Mouse (Mus musculus) embryonic facial prominence, embryonic 13.5 days (tissue): ENCODE results near the gene Alpl. TPM values are rescaled to one million over a fixed set of nuclear protein-coding genes. Genes with fewer than 3 reads are reported as not detected.

ENCODE experiments used
- ATAC-seq: fragments of 200-750 bp; cut with Nextera tagmentation; 2 replicates; pipeline ENCODE4 v1.8.0; 2017; ENCODE audit warnings: low read depth; ENCODE audit not compliant: insufficient number of reproducible peaks, insufficient read depth, low FRiP score, low TSS enrichment
- H3K27ac ChIP-seq: fragments of 300-500 bp; sonication (generic); 2 replicates; pipeline ENCODE4 v1.5.1; 2015; ENCODE audit warnings: moderate library complexity, mild to moderate bottlenecking, inconsistent platforms
- H3K27me3 ChIP-seq: fragments of 300-500 bp; sonication (generic); 2 replicates; pipeline ENCODE4 v1.6.1; 2015; ENCODE audit warnings: mild to moderate bottlenecking, inconsistent platforms
- H3K36me3 ChIP-seq: fragments of 300-500 bp; sonication (generic); 2 replicates; pipeline ENCODE4 v1.6.1; 2015; ENCODE audit warnings: mild to moderate bottlenecking, inconsistent platforms
- H3K4me1 ChIP-seq: fragments of 300-500 bp; sonication (generic); 2 replicates; pipeline ENCODE4 v1.6.1; 2015; ENCODE audit warnings: inconsistent platforms
- H3K4me2 ChIP-seq: fragments of 300-500 bp; sonication (generic); 2 replicates; pipeline ENCODE4 v1.6.1; 2015; ENCODE audit warnings: moderate library complexity, mild to moderate bottlenecking, inconsistent platforms
- H3K4me3 ChIP-seq: fragments of 300-500 bp; sonication (generic); 2 replicates; pipeline ENCODE4 v1.5.1; 2015; ENCODE audit warnings: mild to moderate bottlenecking, inconsistent platforms
- H3K9ac ChIP-seq: fragments of 300-500 bp; sonication (generic); 2 replicates; pipeline ENCODE4 v1.6.1; 2015; ENCODE audit warnings: mild to moderate bottlenecking, inconsistent platforms
- H3K9me3 ChIP-seq: fragments of 300-500 bp; sonication (generic); 2 replicates; pipeline ENCODE4 v1.6.1; 2016; ENCODE audit warnings: inconsistent platforms
- WGBS: fragments of 180-500 bp; shearing (Covaris S2); methylation state at CpG from one replicate; pipeline ENCODE4 v1.1.7; 2015; ENCODE audit warnings: mixed read lengths; 5-methylcytosine and 5-hydroxymethylcytosine counted together
- polyA plus RNA-seq: library from polyadenylated mRNA; unstranded; fragments of >200 nt; fragmentation: Nextera tagmentation; extraction: Ambion mirVana; gene quantifications from 2 replicates; pipeline ENCODE4 v1.2.1, GENCODE M21; 2015

Alpl gene
- polyA plus RNA-seq = 110 and 122 TPM in 2 replicates

DNA sequence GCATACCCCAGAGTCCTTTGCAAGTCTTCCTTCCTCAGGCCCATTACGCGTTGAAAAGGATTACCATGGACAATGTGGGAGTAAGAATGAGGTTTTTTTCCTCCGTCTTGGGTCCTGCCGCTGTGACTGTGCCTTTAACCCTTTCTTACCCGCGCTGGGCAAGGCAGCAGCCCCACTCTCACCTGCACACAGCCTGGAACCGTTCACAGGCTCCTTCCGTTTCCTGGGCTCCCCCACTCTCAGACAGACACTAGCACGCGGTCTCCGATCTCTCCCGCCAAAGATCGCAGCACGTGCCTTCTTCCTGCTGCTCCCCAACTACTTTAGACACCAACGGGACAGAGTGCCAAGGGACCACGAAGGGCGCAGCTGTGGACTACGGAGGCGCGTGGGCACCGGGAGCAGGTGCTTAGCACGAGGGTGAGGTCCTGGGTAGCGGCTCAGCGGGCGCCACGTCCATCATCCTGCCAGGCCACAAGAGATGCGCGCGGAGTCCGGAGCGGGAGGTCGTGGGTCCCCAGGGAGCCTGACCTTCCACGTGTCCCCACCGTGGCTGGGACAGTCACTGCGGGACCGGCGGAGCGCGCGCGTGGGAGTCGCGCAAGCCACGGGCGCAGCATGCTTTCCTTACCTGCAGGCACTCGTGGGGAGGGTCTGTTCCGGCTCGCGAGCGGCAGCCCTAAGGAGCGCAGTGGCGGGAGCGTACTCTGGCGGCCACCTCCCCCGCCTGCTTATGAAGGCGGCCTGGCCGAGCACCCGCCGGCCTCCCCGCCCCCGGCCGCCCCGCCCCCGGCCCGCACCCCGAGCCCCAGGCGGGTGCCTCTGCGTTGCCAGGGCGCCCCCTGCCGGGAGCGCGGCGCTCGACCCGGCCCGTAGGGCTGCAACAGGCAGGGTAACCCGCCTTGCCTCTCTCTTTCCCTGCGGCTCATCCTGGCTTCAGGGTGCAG, at the start of gene Alpl:
Gene Alpl (minus strand): TSS at position 774 of the 947 bp plus-strand sequence.
- Histone ChIP-seq H3K9me3 (no peaks in the 10 kb centered on the region), H3K36me3 (no peaks in the 10 kb centered on the region), H3K4me1 (peaks cover 63% of the 10 kb centered on the region), H3K27ac (peak within 1 kb of the TSS; percentile 92), H3K9ac (peak within 1 kb of the TSS; percentile 70), H3K27me3 (peaks cover 19% of the 10 kb centered on the region), H3K4me2 (peak within 1 kb of the TSS; percentile 87), H3K4me3 (peak within 1 kb of the TSS; percentile 54)
- under 1% methylated on average over 71 of the region's 78 CpGs for WGBS
- peak; percentile 38; the same call in 1 of the 2 replicates for ATAC-seq

DNA sequence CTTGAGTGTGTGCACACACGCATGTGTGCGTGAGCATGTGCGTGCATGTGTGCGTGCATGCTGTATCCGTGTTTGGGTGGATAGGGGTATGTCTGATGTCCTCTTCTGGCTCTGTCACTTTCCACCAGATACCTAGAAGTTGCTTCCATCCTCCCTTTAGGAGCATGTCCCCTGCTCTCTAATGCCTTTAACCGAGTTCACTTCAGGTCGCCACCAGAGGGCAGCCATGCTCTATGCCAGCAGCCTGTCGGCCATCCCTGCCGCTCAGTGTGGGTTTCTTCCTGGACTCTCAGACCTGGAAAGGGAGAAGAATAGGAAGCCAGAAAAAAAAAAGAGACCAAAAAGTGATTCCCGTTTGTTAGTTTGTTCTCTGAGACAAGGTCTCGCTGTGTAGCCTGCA, 48.5 kb upstream of the Alpl start:
- H3K9ac ChIP-seq = no peak overlapping the region
- H3K4me3 ChIP-seq = no peak overlapping the region
- H3K36me3 ChIP-seq = no peaks in the 10 kb centered on the region
- ATAC-seq = no peak
- no peak overlapping the region for H3K27ac ChIP-seq
- no peaks in the 10 kb centered on the region for H3K4me1 ChIP-seq
- no peaks in the 10 kb centered on the region for H3K9me3 ChIP-seq
- 21% methylated on average over 11 of the region's 11 CpGs for WGBS
- H3K4me2 ChIP-seq = no peak overlapping the region
- H3K27me3 ChIP-seq = peaks cover 5% of the 10 kb centered on the region; the same call in 1 of the 2 replicates

DNA sequence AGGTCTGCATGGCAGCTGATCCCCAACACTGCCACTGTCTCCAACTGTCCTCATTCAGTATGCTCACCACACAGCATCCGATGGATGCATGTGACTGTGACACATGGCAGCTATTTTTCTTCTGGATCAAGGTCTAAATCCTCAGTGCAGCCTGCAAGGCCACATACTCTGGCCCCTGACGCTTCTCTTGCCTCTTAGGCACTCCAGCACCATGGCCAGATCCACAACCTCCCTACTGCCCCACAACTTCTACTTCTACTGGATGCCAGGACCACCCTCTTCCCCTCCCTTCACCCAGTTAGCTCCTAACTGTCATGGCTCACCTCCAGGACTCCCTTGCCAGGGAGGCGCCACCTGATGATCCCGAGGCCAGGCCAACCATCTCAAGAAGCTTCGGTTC, 43.3 kb upstream of the Alpl start:
- Histone ChIP-seq H3K27ac (no peak overlapping the region), H3K9ac (no peak overlapping the region), H3K9me3 (no peaks in the 10 kb centered on the region), H3K4me3 (no peak overlapping the region), H3K27me3 (peaks cover 5% of the 10 kb centered on the region; the same call in 1 of the 2 replicates), H3K4me2 (no peak overlapping the region), H3K4me1 (peaks cover 9% of the 10 kb centered on the region), H3K36me3 (no peaks in the 10 kb centered on the region)
- WGBS = 80% methylated on average over 5 of the region's 5 CpGs
- no peak for ATAC-seq

DNA sequence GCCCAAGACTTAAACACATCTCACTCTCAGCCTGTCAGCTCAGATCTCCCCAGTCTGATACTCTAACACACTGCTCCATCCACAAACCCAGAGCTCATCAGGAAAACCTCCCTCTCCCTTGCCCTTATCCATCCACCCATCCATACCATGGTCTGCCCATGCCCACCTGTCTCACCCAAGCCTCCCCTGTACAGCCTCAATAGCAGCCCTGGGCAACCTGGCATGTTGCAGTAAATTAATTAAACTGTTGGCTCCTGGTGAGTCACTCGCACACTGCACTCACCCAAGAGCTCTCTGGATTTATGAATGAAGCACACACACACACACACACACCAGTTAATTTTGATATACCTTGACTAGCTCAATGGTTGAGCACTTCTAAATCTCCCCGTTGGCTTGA, 42.6 kb upstream of the Alpl start:
- H3K27me3 ChIP-seq = peaks cover 5% of the 10 kb centered on the region; the same call in 1 of the 2 replicates
- no peaks in the 10 kb centered on the region for H3K9me3 ChIP-seq

DNA sequence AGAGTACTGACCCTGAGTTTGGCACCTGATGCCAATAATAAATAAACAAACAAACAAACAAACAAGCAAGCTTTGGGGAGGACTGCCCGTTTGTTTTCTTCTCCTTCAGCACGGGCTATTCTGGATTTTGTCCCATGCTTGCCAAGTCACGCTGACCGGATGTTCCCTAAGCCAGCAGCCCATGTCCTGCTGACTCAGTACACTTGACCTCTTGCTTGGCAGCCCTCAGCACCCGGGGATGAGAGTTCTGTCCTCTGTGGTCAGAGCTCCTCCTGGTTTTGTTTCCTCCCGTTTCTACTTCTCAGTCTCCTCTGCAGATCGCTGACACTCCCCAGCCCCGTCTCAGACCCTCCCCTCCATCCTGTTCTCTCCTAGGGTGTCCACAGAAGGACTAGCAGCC, 41.6 kb upstream of the Alpl start:
- no peak overlapping the region for H3K9ac ChIP-seq
- H3K27ac ChIP-seq = no peak overlapping the region
- 87% methylated on average over 8 of the region's 8 CpGs for WGBS
- no peak for ATAC-seq
- H3K4me3 ChIP-seq = no peak overlapping the region
- no peaks in the 10 kb centered on the region for H3K9me3 ChIP-seq
- peaks cover 9% of the 10 kb centered on the region for H3K4me1 ChIP-seq
- H3K27me3 ChIP-seq = no peaks in the 10 kb centered on the region
- H3K4me2 ChIP-seq = no peak overlapping the region
- H3K36me3 ChIP-seq = no peaks in the 10 kb centered on the region

More for the DNA sequence above, 42.6 kb upstream of the Alpl start:
- no peak overlapping the region for H3K27ac ChIP-seq
- H3K4me1 ChIP-seq = peaks cover 9% of the 10 kb centered on the region
- no peak overlapping the region for H3K4me2 ChIP-seq
- H3K9ac ChIP-seq = no peak overlapping the region
- ATAC-seq = no peak
- no peak overlapping the region for H3K4me3 ChIP-seq
- no peaks in the 10 kb centered on the region for H3K36me3 ChIP-seq
- 90% methylated on average over 2 of the region's 2 CpGs for WGBS

DNA sequence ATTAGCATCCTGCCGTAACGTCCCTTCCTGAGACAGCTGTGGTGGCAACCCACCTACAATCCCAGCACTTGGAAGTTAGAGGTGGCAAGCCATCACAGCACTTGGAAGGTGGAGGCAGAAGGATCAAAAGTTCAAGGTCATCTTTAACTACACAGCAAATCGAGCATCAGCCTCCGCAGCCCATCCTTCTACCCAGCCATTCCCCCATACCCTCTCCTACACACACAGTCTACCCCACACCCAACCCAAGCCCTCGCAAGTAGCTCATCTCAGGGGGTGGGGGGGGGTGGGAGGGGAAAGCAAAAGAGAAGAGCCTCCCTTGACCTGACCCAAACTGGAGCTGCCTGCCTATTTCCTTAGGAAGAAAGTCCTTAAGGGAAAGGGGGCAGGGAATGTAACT, 40.6 kb upstream of the Alpl start:
- H3K27me3 ChIP-seq = no peaks in the 10 kb centered on the region
- no peak overlapping the region for H3K9ac ChIP-seq
- no peak overlapping the region for H3K4me3 ChIP-seq
- no peak overlapping the region for H3K4me2 ChIP-seq
- WGBS = 90% methylated on average over 5 of the region's 5 CpGs
- no peaks in the 10 kb centered on the region for H3K9me3 ChIP-seq
- H3K27ac ChIP-seq = no peak overlapping the region
- H3K36me3 ChIP-seq = no peaks in the 10 kb centered on the region
- no peak for ATAC-seq
- H3K4me1 ChIP-seq = peaks cover 9% of the 10 kb centered on the region

DNA sequence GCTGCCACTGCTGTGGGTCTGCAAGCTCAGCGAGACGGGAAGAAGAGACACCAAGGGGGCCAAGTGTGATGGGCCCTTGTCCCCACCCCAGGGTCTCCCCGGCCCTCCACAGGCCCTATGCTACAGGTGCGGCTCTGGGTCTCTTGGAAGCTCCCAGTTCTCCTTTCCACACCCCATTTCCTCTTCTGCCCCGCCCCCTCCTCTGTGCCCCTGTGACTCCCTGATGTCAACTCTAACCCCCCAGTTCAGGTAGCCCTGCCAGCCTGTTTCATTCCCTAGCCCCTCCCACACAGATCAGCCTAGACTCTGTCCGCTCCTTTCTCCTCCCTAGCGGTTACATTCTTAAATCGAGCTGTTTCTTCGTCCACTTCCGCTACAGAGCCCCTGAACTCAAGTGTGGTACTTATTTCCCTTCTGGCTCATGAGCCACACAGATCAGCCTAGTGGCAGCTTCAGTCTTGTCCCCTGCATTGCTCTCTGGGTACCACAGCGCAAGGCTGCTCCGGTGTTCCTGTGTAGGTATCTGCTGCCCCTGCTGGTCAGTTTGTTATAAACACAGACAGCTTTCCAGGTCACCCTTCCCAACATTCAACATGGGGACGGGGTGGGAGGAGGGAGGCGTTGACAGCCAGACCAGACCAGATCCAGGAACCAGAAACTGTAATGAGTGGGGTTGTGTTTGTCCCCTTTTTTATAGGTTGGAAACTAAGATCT, 39.6 kb upstream of the Alpl start:
- ATAC-seq = peak; percentile 71; the same call in 1 of the 2 replicates
- Histone ChIP-seq H3K9ac (no peak overlapping the region), H3K4me1 (peaks cover 9% of the 10 kb centered on the region), H3K36me3 (no peaks in the 10 kb centered on the region), H3K4me3 (peak overlapping the region; percentile 15), H3K9me3 (no peaks in the 10 kb centered on the region), H3K27ac (no peak overlapping the region), H3K4me2 (peak overlapping the region; percentile 51), H3K27me3 (no peaks in the 10 kb centered on the region)
- 12% methylated on average over 14 of the region's 14 CpGs for WGBS

DNA sequence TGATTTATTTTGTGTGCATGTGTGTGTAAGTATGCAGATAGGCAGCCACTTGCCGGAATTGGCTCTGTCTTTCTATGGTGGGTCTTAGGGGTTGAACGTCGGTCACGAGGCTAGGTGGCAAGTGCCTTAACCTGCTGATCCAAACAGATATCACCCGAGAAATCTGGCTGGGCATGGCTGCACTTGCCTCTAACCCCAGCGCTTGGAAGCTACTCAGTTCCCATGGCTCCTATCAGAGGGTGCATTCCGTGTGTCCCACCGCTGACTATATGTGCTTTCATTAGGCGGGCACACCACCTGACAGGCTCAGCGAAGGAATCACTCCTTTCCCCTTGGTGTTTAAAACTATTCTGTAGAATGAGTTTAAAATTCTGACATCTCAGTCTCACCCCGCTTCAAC, 35.4 kb upstream of the Alpl start:
- no peak overlapping the region for H3K9ac ChIP-seq
- H3K36me3 ChIP-seq = no peaks in the 10 kb centered on the region
- H3K4me1 ChIP-seq = peaks cover 6% of the 10 kb centered on the region
- ATAC-seq = no peak
- peaks cover 17% of the 10 kb centered on the region for H3K27me3 ChIP-seq
- no peak overlapping the region for H3K4me3 ChIP-seq
- no peak overlapping the region for H3K27ac ChIP-seq
- 74% methylated on average over 11 of the region's 11 CpGs for WGBS
- no peaks in the 10 kb centered on the region for H3K9me3 ChIP-seq
- H3K4me2 ChIP-seq = no peak overlapping the region

DNA sequence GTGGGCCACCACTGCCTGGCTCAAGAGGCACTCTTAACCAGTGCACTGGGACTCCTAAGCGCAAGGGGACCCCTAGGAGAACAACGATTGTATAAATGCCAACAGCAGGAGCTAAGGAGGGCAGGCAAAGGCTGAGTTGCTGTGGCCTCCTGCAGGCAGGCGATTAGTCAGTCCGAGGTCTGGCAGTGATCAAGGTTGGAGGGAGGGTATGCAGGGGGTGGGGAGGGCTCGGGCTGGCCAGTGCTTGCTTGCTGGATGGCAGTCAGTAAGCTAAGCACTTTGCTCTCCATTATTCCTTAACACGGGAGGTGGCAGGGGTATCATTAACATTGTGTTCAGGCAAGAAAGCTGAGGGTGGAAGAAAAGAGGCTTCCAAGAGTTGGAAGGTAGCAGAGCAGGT, 34.2 kb upstream of the Alpl start:
- Histone ChIP-seq H3K4me1 (no peaks in the 10 kb centered on the region), H3K9ac (no peak overlapping the region), H3K36me3 (no peaks in the 10 kb centered on the region), H3K4me2 (no peak overlapping the region), H3K27me3 (peaks cover 17% of the 10 kb centered on the region), H3K27ac (no peak overlapping the region), H3K4me3 (no peak overlapping the region), H3K9me3 (no peaks in the 10 kb centered on the region)
- ATAC-seq = no peak
- WGBS = 12% methylated on average over 6 of the region's 6 CpGs

DNA sequence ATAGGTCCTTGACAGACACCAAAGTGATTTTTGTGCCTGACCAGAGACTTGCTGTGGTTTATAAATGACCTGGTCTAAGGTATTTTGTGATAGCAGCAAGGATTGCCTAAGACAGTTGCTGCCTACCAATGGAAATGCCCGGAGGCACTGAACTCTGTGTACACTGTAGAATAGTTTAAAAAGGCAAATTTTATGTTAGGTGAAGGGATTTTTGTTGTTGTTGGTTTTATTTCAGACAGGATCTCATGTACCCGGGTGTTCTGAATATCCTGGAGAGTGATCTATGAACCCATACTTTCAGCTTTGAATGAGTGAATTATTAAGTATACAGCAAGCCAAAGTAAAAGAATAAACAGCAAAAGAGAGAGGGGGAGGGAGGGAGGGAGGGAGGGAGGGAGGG, 28.7 kb upstream of the Alpl start:
- no peak overlapping the region for H3K9ac ChIP-seq
- WGBS = 82% methylated on average over 2 of the region's 2 CpGs
- ATAC-seq = no peak
- H3K27me3 ChIP-seq = peaks cover 11% of the 10 kb centered on the region
- H3K9me3 ChIP-seq = no peaks in the 10 kb centered on the region
- H3K4me1 ChIP-seq = no peaks in the 10 kb centered on the region
- H3K4me2 ChIP-seq = no peak overlapping the region
- no peak overlapping the region for H3K27ac ChIP-seq
- no peaks in the 10 kb centered on the region for H3K36me3 ChIP-seq
- no peak overlapping the region for H3K4me3 ChIP-seq

DNA sequence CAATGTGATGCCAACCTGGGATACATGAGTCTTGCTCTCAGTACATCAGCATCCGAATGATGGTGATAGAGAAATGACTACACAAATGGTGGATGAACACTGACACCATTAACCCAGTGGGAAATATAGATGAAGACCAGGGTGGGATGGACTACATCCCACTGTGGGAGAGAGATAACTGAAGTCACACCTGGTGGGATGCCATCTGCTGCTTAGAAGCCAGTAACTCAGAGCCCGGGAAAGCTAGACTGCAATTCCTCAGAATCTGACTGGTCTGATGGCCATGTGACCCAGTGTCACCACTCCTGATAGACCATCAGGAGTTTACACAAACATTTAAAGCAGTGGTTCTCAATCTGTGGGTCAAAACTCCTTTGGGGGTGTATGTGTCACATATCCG, 27.4 kb upstream of the Alpl start:
- 82% methylated on average over 3 of the region's 3 CpGs for WGBS
- no peak for ATAC-seq
- H3K9me3 ChIP-seq = no peaks in the 10 kb centered on the region

More for the DNA sequence above, 27.4 kb upstream of the Alpl start:
- Histone ChIP-seq H3K4me1 (no peaks in the 10 kb centered on the region), H3K4me2 (no peak overlapping the region), H3K36me3 (no peaks in the 10 kb centered on the region), H3K4me3 (no peak overlapping the region), H3K27ac (no peak overlapping the region), H3K27me3 (no peaks in the 10 kb centered on the region), H3K9ac (no peak overlapping the region)
